Mouse (Mus musculus) urinary bladder, adult 2 months (tissue): Measurements from ENCODE around the gene Tagln3. TPM values are rescaled to one million over a fixed set of nuclear protein-coding genes. Genes with fewer than 3 reads are reported as not detected.
A peak's percentile ranks its signal among the peaks of the same experiment; 100 is the strongest.

ENCODE experiments used
- DNase-seq: peaks from one replicate; pipeline ENCODE4 v3.0.0; 2022; ENCODE audit warnings: low spot score
- polyA plus RNA-seq: library from polyadenylated mRNA; depleted of rRNA; stranded (reverse); fragments of >200 nt; gene quantifications from 2 replicates; pipeline ENCODE4 v1.2.3, GENCODE M21; 2012

Gene Tagln3
- polyA plus RNA-seq, 1 experiment, result 2.0 TPM

DNA sequence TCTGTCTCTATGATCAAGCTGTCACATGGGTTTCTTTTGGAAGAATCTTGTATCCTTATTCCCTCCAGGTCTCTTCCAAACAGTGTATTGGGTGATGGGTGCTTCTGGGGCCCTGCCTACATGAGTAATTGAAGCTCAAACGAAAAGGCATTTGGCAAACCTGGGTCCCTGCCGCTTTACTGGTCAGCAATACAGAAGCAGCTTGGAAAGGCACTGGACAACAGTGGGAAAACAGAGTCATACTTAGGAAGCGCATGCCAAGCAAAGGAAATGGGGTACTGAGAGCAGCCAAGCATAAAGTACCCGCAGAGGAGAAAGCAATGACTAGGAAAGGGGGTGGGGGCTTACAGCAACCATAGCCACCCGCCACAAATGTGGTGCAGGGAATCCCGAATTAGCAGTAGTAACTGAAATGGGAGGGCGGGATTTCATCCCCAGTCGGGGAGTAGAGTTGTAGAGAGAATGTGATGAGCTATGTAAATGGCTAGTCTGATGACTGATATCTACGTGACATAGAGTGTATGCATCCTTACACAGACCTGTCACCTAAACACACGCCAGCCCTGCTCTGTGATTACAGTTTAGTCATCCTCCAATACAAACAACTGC is 4.3 kb downstream of the Tagln3 start:
- DNase-seq, result no peak

DNA sequence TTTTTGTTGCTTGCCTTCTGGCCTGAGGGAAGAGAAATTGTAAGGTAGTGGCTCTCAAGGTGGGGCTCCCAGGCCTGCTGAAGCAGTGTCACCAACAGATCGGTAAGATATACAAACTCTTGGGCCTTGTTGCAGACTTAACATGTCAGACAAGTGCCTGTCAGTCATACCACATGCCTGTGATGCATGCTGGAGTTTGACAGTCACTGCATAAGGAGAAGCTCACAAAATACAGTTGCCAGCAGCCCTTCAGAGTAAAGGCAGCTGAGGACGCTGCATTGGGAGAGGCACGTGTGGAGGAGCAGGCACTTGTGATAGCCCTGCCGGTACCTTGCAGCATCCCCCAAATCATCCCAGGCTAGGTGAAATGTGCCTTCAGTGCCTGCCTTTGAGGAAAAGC is 6.1 kb downstream of the Tagln3 start:
- DNase-seq, result no peak

- DNase-seq, result no peak
Measured at GRCm38 (mm10) chr16:45714489-45715150, 9.8 kb downstream of the Tagln3 start.

GRCm38 (mm10) chr16:45713878-45714277 is 10.5 kb downstream of the Tagln3 start:
- DNase-seq, result no peak

DNA sequence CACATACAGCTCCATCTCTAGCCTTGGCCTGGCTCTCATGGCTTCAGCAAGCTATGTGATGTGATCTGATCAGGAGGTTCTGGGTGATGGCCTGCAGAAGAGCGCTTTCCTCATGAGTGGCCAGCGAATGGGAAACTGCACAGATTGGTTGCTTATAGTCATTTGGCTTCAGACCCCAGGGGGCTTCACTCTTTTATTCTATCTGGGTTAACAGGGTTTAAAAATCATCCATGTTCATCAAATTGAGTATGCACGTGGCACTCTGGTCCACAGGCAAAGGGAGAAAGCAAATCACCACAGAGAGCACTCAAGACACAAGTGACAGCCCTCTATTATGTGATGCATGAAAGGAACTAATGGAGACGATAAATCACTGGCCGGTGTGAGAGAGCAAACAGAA is 11.1 kb downstream of the Tagln3 start:
- DNase-seq, result no peak

GRCm38 (mm10) chr16:45711263-45711662 is 13.1 kb downstream of the Tagln3 start:
- no peak for DNase-seq

DNA sequence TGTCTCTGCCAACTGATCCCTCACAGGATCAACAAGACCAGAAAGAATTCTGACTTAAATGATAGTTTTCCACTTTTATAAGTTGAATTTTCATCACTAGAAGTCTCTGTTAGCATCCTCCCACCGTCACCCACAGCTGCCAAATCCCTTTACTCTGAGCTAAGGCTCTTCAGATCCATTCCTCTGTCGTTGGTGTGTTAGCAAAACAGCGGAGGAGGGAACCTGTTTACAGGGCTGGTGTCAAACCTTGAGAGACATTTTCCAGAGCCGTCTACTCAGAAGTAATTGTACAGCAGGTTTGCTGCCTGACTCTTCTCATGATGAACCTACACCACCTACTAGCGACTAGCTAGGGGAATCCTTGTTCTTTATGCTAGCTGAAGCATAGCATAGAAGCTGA is 25.1 kb downstream of the Tagln3 start:
- no peak for DNase-seq

- no peak for DNase-seq
Measured at GRCm38 (mm10) chr16:45697996-45698395, 26.4 kb downstream of the Tagln3 start.

GRCm38 (mm10) chr16:45695445-45696160 is 28.8 kb downstream of the Tagln3 start:
- no peak for DNase-seq

GRCm38 (mm10) chr16:45693558-45693957 is 30.9 kb downstream of the Tagln3 start, which contains the start of gene Tmprss7:
Tmprss7 (minus strand) TSS chr16:45693658.
- DNase-seq, result no peak

- DNase-seq, result no peak
Measured at GRCm38 (mm10) chr16:45692851-45693250, 31.6 kb downstream of the Tagln3 start.

- DNase-seq, result no peak
Measured at GRCm38 (mm10) chr16:45690178-45690577, 34.2 kb downstream of the Tagln3 start.

- no peak for DNase-seq
Measured at GRCm38 (mm10) chr16:45686833-45687232, 37.6 kb downstream of the Tagln3 start.

DNA sequence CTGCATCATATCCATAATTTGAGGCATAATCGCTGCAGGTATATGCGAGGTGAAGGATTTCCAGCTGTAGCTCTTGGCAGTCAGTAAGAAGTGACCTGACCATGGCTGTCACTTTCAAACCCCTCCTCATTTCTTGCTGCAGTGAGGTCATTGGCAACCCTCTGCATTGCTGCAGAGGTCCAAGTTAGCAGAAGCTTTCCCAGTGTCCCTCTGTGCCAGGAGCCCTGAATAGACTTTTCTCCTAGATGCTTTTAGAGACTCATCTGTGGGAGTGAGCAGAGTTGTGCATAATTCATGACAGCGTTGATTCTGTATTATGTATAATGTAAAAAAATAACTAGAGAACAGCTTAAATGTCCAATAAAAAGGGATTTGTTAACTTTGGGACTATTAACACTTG is 39.1 kb downstream of the Tagln3 start:
- DNase-seq, result no peak

- DNase-seq, result peak; percentile 26
Measured at GRCm38 (mm10) chr16:45684815-45685214, 39.6 kb downstream of the Tagln3 start.

- no peak for DNase-seq
Measured at GRCm38 (mm10) chr16:45676462-45676861, 47.9 kb downstream of the Tagln3 start.

DNA sequence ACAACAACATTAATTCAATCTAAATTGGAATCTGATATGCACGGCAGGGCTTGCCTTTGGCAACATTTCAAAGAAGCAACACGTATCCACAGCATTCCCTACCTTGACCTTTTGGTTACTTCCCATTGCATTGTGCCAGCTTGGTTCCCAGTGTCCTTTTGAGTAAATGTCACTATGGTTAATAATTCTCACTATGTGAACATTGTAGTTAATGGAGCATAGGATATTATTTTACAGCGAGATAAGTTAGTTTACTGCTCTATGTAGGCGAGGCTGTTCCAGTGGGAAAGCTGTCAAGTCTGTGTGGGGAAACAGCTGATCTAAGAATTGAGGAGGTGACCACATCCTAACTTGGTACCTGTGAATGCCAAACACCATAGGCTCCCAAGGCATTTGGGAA is 54.4 kb downstream of the Tagln3 start:
- no peak for DNase-seq

DNA sequence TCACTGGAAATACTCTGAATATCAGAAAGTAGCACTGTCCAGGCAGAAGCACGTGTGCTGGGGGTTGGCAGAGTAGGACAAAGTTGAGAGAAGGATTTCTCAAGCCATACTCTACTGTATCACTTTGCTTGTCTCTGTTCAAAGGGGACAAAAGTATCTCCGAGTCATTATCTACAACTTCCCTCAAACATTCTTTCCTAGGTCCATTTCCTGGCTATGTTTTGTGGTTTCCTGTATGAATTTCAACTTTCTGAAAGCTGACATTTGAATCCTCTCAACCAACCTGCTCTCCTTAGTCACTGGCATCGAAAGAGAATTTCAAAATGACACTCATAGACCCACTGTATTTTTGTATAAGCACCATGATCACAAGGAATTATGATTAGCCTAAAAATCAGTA is 56.2 kb downstream of the Tagln3 start:
- DNase-seq, result no peak

- no peak for DNase-seq
Measured at GRCm38 (mm10) chr16:45666136-45666535, 58.3 kb downstream of the Tagln3 start.

DNA sequence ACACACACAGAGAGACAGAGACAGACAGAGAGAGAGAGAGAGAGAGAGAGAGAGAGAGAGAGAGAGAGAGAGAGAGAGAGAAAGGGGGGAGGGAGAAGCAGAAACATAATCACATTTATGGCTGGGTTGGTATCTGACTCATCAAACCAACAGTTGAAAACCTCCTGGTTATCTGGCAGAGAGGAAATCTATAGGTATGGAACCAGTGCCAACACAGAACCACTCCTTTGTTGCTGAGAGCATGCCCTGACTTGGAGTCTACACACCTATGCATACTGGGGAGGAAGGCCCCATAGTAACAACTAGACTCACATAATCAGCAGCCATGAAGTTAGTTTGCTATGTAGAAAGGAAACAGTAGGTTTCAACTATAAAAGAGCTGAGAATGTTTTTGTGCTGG is 62.0 kb downstream of the Tagln3 start:
- DNase-seq, result no peak
